Mouse (Mus musculus): ENCODE data around the gene Cnr2. TPM values are rescaled to one million over a fixed set of nuclear protein-coding genes. Genes with fewer than 3 reads are reported as not detected.
"Not testable (repeated sequence)": the region's sequence is repeated elsewhere in the genome, so short reads cannot be mapped to it uniquely, and the experiment has no call there.

Cnr2 gene
- total RNA-seq, 2 experiments from 2014 or later: 0.21 TPM; not detected in 1

- DNase-seq (ENCODE audit: extremely low spot score in 1 of 2, low spot score in 1 of 2): no peak
Measured at GRCm38 (mm10) chr4:135929828-135930227, 34.6 kb downstream of the Cnr2 start.

- no peak for DNase-seq (ENCODE audit: extremely low spot score in 1 of 2, low spot score in 1 of 2)
Measured at GRCm38 (mm10) chr4:135930239-135930638, 35.0 kb downstream of the Cnr2 start.

DNA sequence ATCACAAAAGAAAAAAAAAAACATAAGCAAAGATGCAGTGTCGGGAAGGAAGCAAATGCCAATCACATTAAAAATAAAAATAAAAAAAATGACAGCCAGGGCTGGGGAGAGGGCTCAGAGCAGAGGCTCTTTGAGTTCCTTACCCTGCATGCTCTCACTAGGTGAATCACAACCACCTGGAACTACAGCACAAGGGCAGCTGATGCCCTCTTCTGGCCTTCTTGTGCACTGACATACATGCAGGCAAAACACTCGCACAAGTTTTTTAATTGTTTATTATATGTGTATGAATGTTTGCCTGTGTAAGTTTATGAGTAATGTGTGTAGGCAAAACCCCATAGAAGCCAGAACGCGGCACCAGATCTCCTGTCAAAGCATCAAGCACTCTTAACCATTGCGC, 36.6 kb downstream of the Cnr2 start:
- DNase-seq (ENCODE audit: extremely low spot score in 1 of 2, low spot score in 1 of 2): no peak

DNA sequence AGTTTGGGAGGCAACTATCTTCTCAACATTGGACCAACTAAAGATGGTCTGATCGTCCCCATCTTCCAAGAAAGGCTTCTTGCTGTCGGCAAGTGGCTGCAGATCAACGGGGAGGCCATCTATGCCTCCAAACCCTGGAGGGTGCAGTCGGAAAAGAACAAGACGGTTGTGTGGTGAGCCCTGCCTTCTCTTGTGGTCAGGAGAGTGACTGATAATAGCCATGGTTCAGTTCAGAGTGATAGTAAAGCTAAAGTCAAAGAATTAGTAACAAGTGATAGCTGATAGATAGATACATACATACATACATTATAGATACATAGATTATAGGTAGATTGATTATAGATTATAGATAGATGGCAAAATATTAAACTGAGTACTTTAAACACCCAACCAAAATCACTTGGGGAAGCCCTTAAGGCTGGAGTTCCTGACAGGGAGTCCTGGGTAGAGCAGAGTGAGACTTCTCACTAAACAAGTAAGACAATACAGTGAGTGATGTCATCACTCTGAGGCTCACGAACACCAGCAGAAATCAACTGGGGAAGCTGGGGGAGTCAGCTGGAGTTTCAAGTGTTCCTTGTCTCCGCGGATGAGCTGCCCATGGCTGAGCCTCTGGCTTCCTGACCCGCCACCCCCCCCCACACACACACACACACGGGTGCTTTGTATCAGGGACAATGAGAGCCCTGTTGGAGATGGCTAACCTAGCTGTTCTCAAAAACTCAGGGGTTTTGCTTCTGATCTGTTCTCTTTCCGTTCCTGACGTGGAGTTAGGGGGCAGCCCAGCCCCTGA, 39.7 kb downstream of the Cnr2 start:
- no peak for DNase-seq (ENCODE audit: extremely low spot score in 1 of 2, low spot score in 1 of 2)

DNA sequence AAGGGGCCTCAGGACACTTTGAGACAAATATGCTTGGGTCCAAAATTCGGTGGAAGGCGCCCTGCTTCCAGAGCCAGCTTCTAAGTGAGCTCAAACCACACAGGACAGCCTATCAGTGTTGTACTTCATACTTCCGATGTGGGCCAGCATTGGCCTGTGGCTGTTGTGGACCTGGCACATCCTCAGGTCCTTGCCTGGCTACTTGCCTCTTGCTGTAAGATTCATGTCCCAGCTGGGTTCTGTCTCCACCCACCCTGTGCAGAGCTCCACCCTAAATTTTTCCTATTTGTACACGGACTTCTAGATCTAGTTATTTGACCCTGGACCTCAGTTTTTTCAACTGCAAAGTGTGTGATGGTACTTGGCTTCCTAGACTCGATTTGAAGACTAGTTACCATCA, 40.3 kb downstream of the Cnr2 start:
- DNase-seq (ENCODE audit: extremely low spot score in 1 of 2, low spot score in 1 of 2): no peak

- DNase-seq (ENCODE audit: extremely low spot score in 1 of 2, low spot score in 1 of 2): no peak
Measured at GRCm38 (mm10) chr4:135938858-135939257, 43.7 kb downstream of the Cnr2 start.

DNA sequence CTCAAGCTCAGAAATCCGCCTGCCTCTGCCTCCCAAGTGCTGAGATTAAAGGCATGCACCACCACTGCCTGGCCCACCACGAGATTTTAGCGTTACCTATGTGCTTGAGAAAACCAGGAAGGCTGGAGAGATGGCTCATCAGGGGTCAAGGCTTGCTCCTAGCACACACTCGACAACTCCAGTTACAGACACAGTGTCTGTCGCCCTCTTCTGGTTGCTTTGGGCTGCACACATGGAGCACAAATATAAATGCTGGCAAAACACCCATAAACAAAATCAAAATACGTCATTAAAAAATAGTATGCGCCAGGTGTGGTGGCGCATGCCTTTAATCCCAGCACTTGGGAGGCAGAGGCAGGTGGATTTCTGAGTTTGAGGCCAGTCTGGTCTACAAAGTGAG, 45.8 kb downstream of the Cnr2 start:
- DNase-seq (ENCODE audit: extremely low spot score in 1 of 2, low spot score in 1 of 2): not testable (repeated sequence)

- no peak for DNase-seq (ENCODE audit: extremely low spot score in 1 of 2, low spot score in 1 of 2)
Measured at GRCm38 (mm10) chr4:135942193-135942592, 47.0 kb downstream of the Cnr2 start.

GRCm38 (mm10) chr4:135943389-135943788, 48.2 kb downstream of the Cnr2 start:
- DNase-seq (ENCODE audit: extremely low spot score in 1 of 2, low spot score in 1 of 2): no peak

- no peak for DNase-seq (ENCODE audit: extremely low spot score in 1 of 2, low spot score in 1 of 2)
Measured at GRCm38 (mm10) chr4:135945706-135946105, 50.5 kb downstream of the Cnr2 start.

GRCm38 (mm10) chr4:135946278-135946658, 51.1 kb downstream of the Cnr2 start, which contains the start of gene Hmgcl:
Gene Hmgcl, plus strand, starts transcription at chr4:135946448.
- DNase-seq (ENCODE audit: extremely low spot score in 1 of 2, low spot score in 1 of 2): peak; percentile 88 to 89

DNA sequence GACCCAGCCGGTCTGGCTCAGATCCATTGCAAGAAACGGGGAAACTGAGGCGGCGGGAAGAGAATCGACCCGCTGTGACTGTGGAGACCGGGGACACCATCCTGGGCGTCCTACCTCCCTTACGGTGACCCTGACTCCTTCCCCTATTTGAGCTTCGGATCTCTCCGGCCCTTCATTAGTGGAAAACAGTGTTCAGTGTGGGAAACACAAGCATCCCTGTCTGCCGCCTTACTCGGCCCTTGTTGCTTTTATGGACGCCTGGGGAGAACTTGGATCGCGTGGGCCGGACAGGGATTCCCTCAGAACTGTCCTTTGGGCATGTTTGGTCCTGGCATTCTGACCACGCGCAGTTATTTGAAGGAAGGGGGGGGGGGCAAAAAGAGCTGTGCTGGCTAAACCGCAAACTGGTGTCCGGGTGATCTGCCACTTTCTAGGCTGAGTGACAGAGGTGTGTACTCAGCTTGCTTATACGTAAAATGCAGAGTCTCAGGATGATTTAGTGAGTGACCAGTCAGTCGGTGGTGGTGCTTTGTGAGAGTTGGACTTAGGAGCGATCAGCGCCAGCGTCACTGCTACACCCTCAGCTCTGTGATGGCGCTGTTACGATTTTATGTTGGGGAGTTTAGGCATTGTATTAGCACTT, 51.6 kb downstream of the Cnr2 start:
- peak in 1 of 2 experiments; percentile 20 for DNase-seq (ENCODE audit: extremely low spot score in 1 of 2, low spot score in 1 of 2)

DNA sequence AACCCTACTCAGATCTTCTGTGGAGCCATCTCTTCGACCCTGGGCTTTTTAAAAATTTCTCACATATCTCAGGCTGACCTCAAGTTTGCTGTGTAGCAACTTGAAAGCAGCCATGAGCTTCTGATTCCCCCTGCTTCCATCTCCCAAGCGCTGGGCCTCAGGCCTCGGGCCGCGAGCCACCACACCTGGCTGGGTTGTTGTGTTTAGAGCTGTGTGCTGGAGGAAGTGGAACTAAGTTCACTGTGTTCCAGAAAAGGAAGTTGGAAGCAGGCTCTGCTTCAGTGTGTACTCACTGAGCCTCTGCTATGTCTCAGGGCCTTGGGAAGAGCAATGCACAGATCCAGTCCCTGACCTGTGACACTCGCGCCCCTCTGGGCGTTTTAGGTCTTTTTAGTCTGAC, 52.9 kb downstream of the Cnr2 start:
- no peak for DNase-seq (ENCODE audit: extremely low spot score in 1 of 2, low spot score in 1 of 2)

GRCm38 (mm10) chr4:135949475-135949874, 54.3 kb downstream of the Cnr2 start:
- DNase-seq (ENCODE audit: extremely low spot score in 1 of 2, low spot score in 1 of 2): no peak

GRCm38 (mm10) chr4:135949911-135950310, 54.7 kb downstream of the Cnr2 start:
- no peak for DNase-seq (ENCODE audit: extremely low spot score in 1 of 2, low spot score in 1 of 2)

- DNase-seq (ENCODE audit: extremely low spot score in 1 of 2, low spot score in 1 of 2): no peak
Measured at GRCm38 (mm10) chr4:135950365-135950764, 55.2 kb downstream of the Cnr2 start.

GRCm38 (mm10) chr4:135951505-135951904, 56.3 kb downstream of the Cnr2 start:
- DNase-seq (ENCODE audit: extremely low spot score in 1 of 2, low spot score in 1 of 2): no peak

DNA sequence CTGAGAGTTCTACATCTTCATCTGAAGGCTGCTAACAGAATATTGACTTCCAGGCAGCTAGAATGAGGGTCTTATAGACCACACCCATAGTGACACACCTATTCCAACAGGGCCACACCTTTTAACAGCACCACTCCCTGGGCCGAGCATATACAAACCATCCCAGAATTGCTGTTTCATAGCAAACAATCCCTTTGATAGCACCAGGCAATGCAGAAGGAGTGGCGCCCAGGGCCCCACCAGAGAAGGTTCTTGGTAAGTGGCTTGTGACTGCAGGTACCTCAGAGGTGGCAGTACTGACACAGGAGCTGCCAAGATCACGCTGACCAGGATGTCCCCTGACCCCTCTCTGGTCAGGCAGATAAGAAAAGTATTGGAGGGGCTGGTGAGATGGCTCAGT, 58.0 kb downstream of the Cnr2 start:
- DNase-seq (ENCODE audit: extremely low spot score in 1 of 2, low spot score in 1 of 2): no peak

GRCm38 (mm10) chr4:135954241-135954640, 59.0 kb downstream of the Cnr2 start:
- peak; percentile 65 to 95 for DNase-seq (ENCODE audit: extremely low spot score in 1 of 2, low spot score in 1 of 2)

- DNase-seq (ENCODE audit: extremely low spot score in 1 of 2, low spot score in 1 of 2): no peak
Measured at GRCm38 (mm10) chr4:135955886-135956285, 60.7 kb downstream of the Cnr2 start.

DNA sequence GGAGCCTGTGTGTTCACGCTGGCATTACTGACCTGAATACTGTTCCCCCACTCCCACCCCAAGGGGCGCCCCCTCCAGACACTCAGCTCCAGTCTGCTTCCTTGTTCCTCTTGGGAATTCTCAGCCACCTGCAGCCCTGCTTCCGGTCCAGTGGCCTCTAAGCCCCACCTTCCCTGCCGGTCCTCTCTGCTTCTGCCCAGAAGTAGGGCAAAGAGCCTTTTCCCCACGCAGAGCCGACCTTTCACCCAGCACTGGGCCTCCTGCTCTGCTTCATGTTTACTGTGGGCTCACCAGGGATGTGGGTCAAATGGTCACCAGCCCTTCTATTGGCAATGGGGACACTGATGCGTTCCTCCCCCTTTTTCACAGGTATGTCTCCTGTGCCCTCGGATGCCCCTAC, 63.2 kb downstream of the Cnr2 start:
- no peak for DNase-seq (ENCODE audit: extremely low spot score in 1 of 2, low spot score in 1 of 2)

- peak; percentile 72 to 87 for DNase-seq (ENCODE audit: extremely low spot score in 1 of 2, low spot score in 1 of 2)
Measured at GRCm38 (mm10) chr4:135960717-135961116, 65.5 kb downstream of the Cnr2 start.
